Mouse (Mus musculus) kidney, adult 11 months (tissue): ENCODE measurements at regions not wholly inside any gene's neighbourhood (a gene's known extent, or its start where the extent isn't known, plus 50 kb on each side); places are given as distances from the start of the nearest gene placed in this dataset.
A peak's percentile ranks its signal among the peaks of the same experiment; 100 is the strongest.

ENCODE experiments used
- DNase-seq: peaks from one replicate; pipeline ENCODE4 v3.0.0; 2022

GRCm38 (mm10) chr1:89296691-89297090 is 157.9 kb upstream of the Agap1 start:
- no peak for DNase-seq

- no peak for DNase-seq
Observed at GRCm38 (mm10) chr1:89297766-89298165, 156.8 kb upstream of the Agap1 start.

- peak; percentile 0 for DNase-seq
Observed at GRCm38 (mm10) chr1:89301151-89301550, 153.5 kb upstream of the Agap1 start.

GRCm38 (mm10) chr1:89302368-89302951 is 152.1 kb upstream of the Agap1 start:
- peak; percentile 1 for DNase-seq

- DNase-seq = no peak
Observed at GRCm38 (mm10) chr1:89305171-89305570, 149.4 kb upstream of the Agap1 start.

GRCm38 (mm10) chr1:89308788-89309187 is 145.8 kb upstream of the Agap1 start:
- DNase-seq = peak; percentile 23

- DNase-seq = peak; percentile 64
Observed at GRCm38 (mm10) chr1:89313064-89313463, 141.5 kb upstream of the Agap1 start.

- no peak for DNase-seq
Observed at GRCm38 (mm10) chr1:89317897-89318296, 136.7 kb upstream of the Agap1 start.

- no peak for DNase-seq
Observed at GRCm38 (mm10) chr1:89318663-89319062, 135.9 kb upstream of the Agap1 start.

- DNase-seq = no peak
Observed at GRCm38 (mm10) chr1:89322621-89323020, 132.0 kb upstream of the Agap1 start.

- DNase-seq = peak; percentile 33
Observed at GRCm38 (mm10) chr1:89323091-89323490, 131.5 kb upstream of the Agap1 start.

- no peak for DNase-seq
Observed at GRCm38 (mm10) chr1:89331352-89331751, 123.3 kb upstream of the Agap1 start.

GRCm38 (mm10) chr1:89332676-89333075 is 121.9 kb upstream of the Agap1 start:
- no peak for DNase-seq

GRCm38 (mm10) chr1:89337861-89338260 is 116.7 kb upstream of the Agap1 start:
- no peak for DNase-seq

GRCm38 (mm10) chr1:89342794-89343193 is 111.8 kb upstream of the Agap1 start:
- no peak for DNase-seq

- DNase-seq = peak; percentile 56
Observed at GRCm38 (mm10) chr1:89344546-89344945, 110.1 kb upstream of the Agap1 start.

- DNase-seq = no peak
Observed at GRCm38 (mm10) chr1:89347341-89347740, 107.3 kb upstream of the Agap1 start.

GRCm38 (mm10) chr1:89352936-89353335 is 101.7 kb upstream of the Agap1 start:
- peak; percentile 70 for DNase-seq

GRCm38 (mm10) chr1:89359257-89359656 is 95.3 kb upstream of the Agap1 start:
- no peak for DNase-seq

GRCm38 (mm10) chr1:89364547-89365305 is 89.9 kb upstream of the Agap1 start:
- peak; percentile 77 for DNase-seq

GRCm38 (mm10) chr1:89366891-89367290 is 87.7 kb upstream of the Agap1 start:
- DNase-seq = no peak

- DNase-seq = peak; percentile 13
Observed at GRCm38 (mm10) chr1:89373806-89374205, 80.8 kb upstream of the Agap1 start.

- peak; percentile 44 for DNase-seq
Observed at GRCm38 (mm10) chr1:89374271-89374670, 80.3 kb upstream of the Agap1 start.

- no peak for DNase-seq
Observed at GRCm38 (mm10) chr1:89382021-89382420, 72.6 kb upstream of the Agap1 start.

- DNase-seq = no peak
Observed at GRCm38 (mm10) chr1:89385111-89385510, 69.5 kb upstream of the Agap1 start.
